Mouse (Mus musculus) hindbrain, embryonic 11.5 days (tissue): Measurements from ENCODE around the gene Ccr1. TPM values are rescaled to one million over a fixed set of nuclear protein-coding genes. Genes with fewer than 3 reads are reported as not detected.
"Not testable (repeated sequence)": the region's sequence is repeated elsewhere in the genome, so short reads cannot be mapped to it uniquely, and the experiment has no call there.

ENCODE experiments used
- ATAC-seq: fragments of 200-750 bp; cut with Nextera tagmentation; 2 replicates; pipeline ENCODE4 v1.8.0; 2017; ENCODE audit warnings: mild to moderate bottlenecking, moderate TSS enrichment, moderate library complexity; ENCODE audit not compliant: low FRiP score
- DNase-seq: peaks from one replicate; pipeline ENCODE4 v3.0.0-alpha.2; 2015; ENCODE audit warnings: low spot score
- H3K27ac ChIP-seq: fragments of 300-500 bp; sonication (generic); 2 replicates; pipeline ENCODE4 v1.5.1; 2014; ENCODE audit warnings: mild to moderate bottlenecking, low read depth, low read length
- H3K27me3 ChIP-seq: fragments of 300-500 bp; sonication (generic); 2 replicates; pipeline ENCODE4 v1.6.1; 2014; ENCODE audit warnings: mild to moderate bottlenecking, low read length, moderate library complexity, mixed read lengths; ENCODE audit not compliant: control insufficient read depth, insufficient read depth
- H3K36me3 ChIP-seq: fragments of 300-500 bp; sonication (generic); 2 replicates; pipeline ENCODE4 v1.6.1; 2014; ENCODE audit warnings: mild to moderate bottlenecking, low read length, moderate library complexity, mixed read lengths; ENCODE audit not compliant: control insufficient read depth, insufficient read depth
- H3K4me1 ChIP-seq: fragments of 300-500 bp; sonication (generic); replicated peaks from 2 replicates; pipeline ENCODE4 v1.6.1; 2014; ENCODE audit warnings: low read length, mixed read lengths; ENCODE audit not compliant: control insufficient read depth, insufficient read depth
- H3K4me2 ChIP-seq: fragments of 300-500 bp; sonication (generic); replicated peaks from 2 replicates; pipeline ENCODE4 v1.6.1; 2014; ENCODE audit warnings: mild to moderate bottlenecking, low read depth, low read length
- H3K4me3 ChIP-seq: fragments of 300-500 bp; sonication (generic); 2 replicates; pipeline ENCODE4 v1.5.1; 2014; ENCODE audit warnings: low read depth, low read length
- H3K9ac ChIP-seq: fragments of 300-500 bp; sonication (generic); 2 replicates; pipeline ENCODE4 v1.6.1; 2014; ENCODE audit warnings: low read depth, low read length
- H3K9me3 ChIP-seq: fragments of 300-500 bp; sonication (generic); 2 replicates; pipeline ENCODE4 v1.6.1; 2016; ENCODE audit warnings: low read length; ENCODE audit not compliant: control insufficient read depth
- whole genome bisulfite sequencing: fragments of 180-500 bp; shearing (Covaris S2); extraction: QIAGEN DNeasy Blood & Tissue Kit; methylation state at CpG from one replicate; pipeline ENCODE4 v1.1.7; 2014; 5-methylcytosine and 5-hydroxymethylcytosine counted together
- polyA plus RNA-seq: library from polyadenylated mRNA; unstranded; fragments of >200 nt; fragmentation: Nextera tagmentation; extraction: Ambion mirVana; gene quantifications from 2 replicates; pipeline ENCODE4 v1.2.1, GENCODE M21; 2014

The Ccr1 gene
- polyA plus RNA-seq, 1 experiment from 2014 or later, result 1.3 TPM

- DNase-seq, result no peak
- Histone ChIP-seq H3K9me3 (no peaks in the 10 kb centered on the region), H3K27me3 (no peaks in the 10 kb centered on the region), H3K4me2 (no peak overlapping the region), H3K4me3 (no peak overlapping the region), H3K4me1 (no peaks in the 10 kb centered on the region), H3K9ac (no peak overlapping the region), H3K36me3 (no peaks in the 10 kb centered on the region), H3K27ac (no peak overlapping the region)
- no peak for ATAC-seq
- 85% methylated on average over 2 of the region's 2 CpGs for WGBS
These were observed 17.7 kb upstream of the Ccr1 start for GRCm38 (mm10) chr9:123986217-123986616.

- Histone ChIP-seq H3K4me1 (no peaks in the 10 kb centered on the region), H3K27ac (no peak overlapping the region), H3K36me3 (no peaks in the 10 kb centered on the region), H3K9me3 (no peaks in the 10 kb centered on the region), H3K27me3 (no peaks in the 10 kb centered on the region), H3K4me2 (no peak overlapping the region), H3K4me3 (no peak overlapping the region), H3K9ac (no peak overlapping the region)
- DNase-seq (no peak), ATAC-seq (no peak)
These were observed 16.5 kb upstream of the Ccr1 start for GRCm38 (mm10) chr9:123984943-123985342.

GRCm38 (mm10) chr9:123982720-123983119, 14.2 kb upstream of the Ccr1 start:
- H3K27ac ChIP-seq, result no peak overlapping the region
- H3K4me3 ChIP-seq, result no peak overlapping the region
- ATAC-seq (no peak), DNase-seq (no peak)
- 89% methylated on average over 1 of the region's 1 CpGs for WGBS
- H3K4me1 ChIP-seq, result no peaks in the 10 kb centered on the region
- H3K9ac ChIP-seq, result no peak overlapping the region
- H3K9me3 ChIP-seq, result no peaks in the 10 kb centered on the region
- H3K36me3 ChIP-seq, result no peaks in the 10 kb centered on the region
- no peaks in the 10 kb centered on the region for H3K27me3 ChIP-seq
- H3K4me2 ChIP-seq, result no peak overlapping the region

- DNase-seq (no peak), ATAC-seq (no peak)
- Histone ChIP-seq H3K9me3 (no peaks in the 10 kb centered on the region), H3K4me2 (no peak overlapping the region), H3K27me3 (no peaks in the 10 kb centered on the region), H3K9ac (no peak overlapping the region), H3K36me3 (no peaks in the 10 kb centered on the region), H3K4me3 (no peak overlapping the region), H3K27ac (no peak overlapping the region), H3K4me1 (no peaks in the 10 kb centered on the region)
- 73% methylated on average over 4 of the region's 4 CpGs for WGBS
These were observed 13.4 kb upstream of the Ccr1 start for GRCm38 (mm10) chr9:123981909-123982308.

- H3K4me1 ChIP-seq, H3K27me3 ChIP-seq, H3K27ac ChIP-seq, H3K9me3 ChIP-seq, H3K4me2 ChIP-seq, DNase-seq, H3K9ac ChIP-seq, H3K4me3 ChIP-seq, H3K36me3 ChIP-seq, ATAC-seq: not testable (repeated sequence)
- no CpG with 5 or more reads among the region's 3 CpGs for WGBS
These were observed 12.5 kb upstream of the Ccr1 start for GRCm38 (mm10) chr9:123980858-123981475.

GRCm38 (mm10) chr9:123978308-123978707, 9.8 kb upstream of the Ccr1 start, which contains the start of gene Ccr1l1:
Gene Ccr1l1, minus strand, starts transcription at chr9:123978408.
- H3K4me3 ChIP-seq, result no peak within 1 kb of the TSS
- ATAC-seq, result no peak
- WGBS, result 79% methylated on average over 1 of the region's 1 CpGs

GRCm38 (mm10) chr9:123976876-123977663, 8.6 kb upstream of the Ccr1 start:
- no peak overlapping the region for H3K27ac ChIP-seq
- no peak overlapping the region for H3K4me3 ChIP-seq
- no peaks in the 10 kb centered on the region for H3K36me3 ChIP-seq
- no peak overlapping the region for H3K9ac ChIP-seq
- 82% methylated on average over 9 of the region's 9 CpGs for WGBS
- H3K4me2 ChIP-seq, result no peak overlapping the region
- no peaks in the 10 kb centered on the region for H3K4me1 ChIP-seq
- H3K9me3 ChIP-seq, result no peaks in the 10 kb centered on the region
- DNase-seq (no peak), ATAC-seq (no peak)
- no peaks in the 10 kb centered on the region for H3K27me3 ChIP-seq

More at GRCm38 (mm10) chr9:123978308-123978707, 9.8 kb upstream of the Ccr1 start, which contains the start of gene Ccr1l1:
- Histone ChIP-seq H3K27ac (no peak within 1 kb of the TSS), H3K36me3 (no peaks in the 10 kb centered on the region), H3K4me2 (no peak within 1 kb of the TSS), H3K9ac (no peak within 1 kb of the TSS), H3K9me3 (no peaks in the 10 kb centered on the region), H3K27me3 (no peaks in the 10 kb centered on the region), H3K4me1 (no peaks in the 10 kb centered on the region)
- DNase-seq, result no peak

- 75% methylated on average over 2 of the region's 2 CpGs for WGBS
These were observed 7.1 kb upstream of the Ccr1 start for GRCm38 (mm10) chr9:123975630-123976029.

More at GRCm38 (mm10) chr9:123975630-123976029, 7.1 kb upstream of the Ccr1 start:
- no peak overlapping the region for H3K9ac ChIP-seq
- ATAC-seq, result no peak
- H3K4me1 ChIP-seq, result no peaks in the 10 kb centered on the region
- DNase-seq, result no peak
- no peak overlapping the region for H3K4me3 ChIP-seq
- no peak overlapping the region for H3K4me2 ChIP-seq
- no peaks in the 10 kb centered on the region for H3K27me3 ChIP-seq
- H3K9me3 ChIP-seq, result no peaks in the 10 kb centered on the region
- no peak overlapping the region for H3K27ac ChIP-seq
- no peaks in the 10 kb centered on the region for H3K36me3 ChIP-seq
